Mouse (Mus musculus): Measurements from ENCODE around the gene Hmgcs2. TPM values are rescaled to one million over a fixed set of nuclear protein-coding genes. Genes with fewer than 3 reads are reported as not detected.

The Hmgcs2 gene
- polyA plus RNA-seq, 1 experiment from 2014 or later = 5.7 TPM

DNA sequence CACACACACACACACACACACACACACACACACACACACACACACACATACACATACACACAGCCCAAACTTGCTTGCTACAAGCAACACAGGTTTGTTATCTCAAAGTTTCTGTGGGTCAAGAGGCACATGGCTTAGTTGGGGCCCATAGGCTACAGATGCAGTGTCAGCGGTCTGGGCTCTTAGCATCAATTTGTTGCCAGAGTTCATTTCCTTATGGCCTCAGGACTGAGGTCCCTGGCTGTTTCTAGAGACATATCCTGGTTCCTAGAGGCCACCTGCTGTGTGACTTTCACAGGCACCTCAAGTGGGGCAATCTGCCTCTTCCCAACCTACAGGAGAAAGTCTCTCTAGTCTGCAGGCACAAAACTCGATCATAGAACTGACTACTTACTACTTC is 30.9 kb upstream of the Hmgcs2 start:
- no peak overlapping the region for H3K9ac ChIP-seq (ENCODE audit: low read length)
- no peaks in the 10 kb centered on the region for H3K27me3 ChIP-seq (ENCODE audit: control insufficient read depth, insufficient read depth, low read length)
- ATAC-seq (ENCODE audit: low FRiP score) (no peak), DNase-seq (ENCODE audit: low spot score, missing footprints) (no peak)
- H3K4me1 ChIP-seq (ENCODE audit: control insufficient read depth, insufficient read depth, low read length) = peaks cover 5% of the 10 kb centered on the region
- no peak overlapping the region for H3K4me2 ChIP-seq
- peaks cover 3% of the 10 kb centered on the region; the same call in 1 of the 2 replicates for H3K9me3 ChIP-seq (ENCODE audit: control insufficient read depth, low read length)
- WGBS = 88% methylated on average over 2 of the region's 2 CpGs
- H3K4me3 ChIP-seq (ENCODE audit: low read depth, low read length) = no peak overlapping the region
- no peaks in the 10 kb centered on the region for H3K36me3 ChIP-seq (ENCODE audit: control insufficient read depth, insufficient read depth, low read length)
- no peak overlapping the region for H3K27ac ChIP-seq (ENCODE audit: low read depth, low read length)

DNA sequence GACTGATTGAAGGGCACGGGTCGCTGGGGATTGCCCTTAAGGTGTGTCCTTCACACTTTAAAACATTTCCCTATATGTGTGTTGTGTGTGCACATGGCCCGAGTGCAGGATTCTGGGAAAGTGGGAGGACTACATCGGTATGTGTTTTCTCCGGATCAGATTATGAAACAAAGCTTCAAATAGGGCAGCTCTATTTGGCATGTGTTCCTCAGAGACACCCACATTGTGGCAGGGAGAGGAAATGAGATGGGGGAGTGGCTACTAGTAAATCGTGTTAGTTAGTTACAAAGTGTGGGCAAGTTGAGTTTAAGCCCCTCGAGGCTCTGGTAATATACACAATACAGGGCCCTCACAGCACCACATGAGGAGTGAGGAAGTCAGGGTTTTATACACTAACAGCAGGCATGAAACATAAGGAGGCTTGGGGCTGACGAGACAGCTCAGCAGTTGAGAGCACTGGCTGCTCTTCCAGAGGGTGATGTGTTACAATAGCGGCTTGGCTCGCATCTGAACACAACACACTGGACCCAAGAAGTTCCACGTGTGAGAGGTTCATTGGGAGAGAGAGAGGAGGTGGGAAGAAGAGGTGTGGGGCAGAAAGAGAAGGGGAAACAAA is 30.3 kb upstream of the Hmgcs2 start:
- H3K4me1 ChIP-seq (ENCODE audit: control insufficient read depth, insufficient read depth, low read length) = peaks cover 5% of the 10 kb centered on the region
- no peak for ATAC-seq (ENCODE audit: low FRiP score)
- WGBS = 89% methylated on average over 11 of the region's 11 CpGs

DNA sequence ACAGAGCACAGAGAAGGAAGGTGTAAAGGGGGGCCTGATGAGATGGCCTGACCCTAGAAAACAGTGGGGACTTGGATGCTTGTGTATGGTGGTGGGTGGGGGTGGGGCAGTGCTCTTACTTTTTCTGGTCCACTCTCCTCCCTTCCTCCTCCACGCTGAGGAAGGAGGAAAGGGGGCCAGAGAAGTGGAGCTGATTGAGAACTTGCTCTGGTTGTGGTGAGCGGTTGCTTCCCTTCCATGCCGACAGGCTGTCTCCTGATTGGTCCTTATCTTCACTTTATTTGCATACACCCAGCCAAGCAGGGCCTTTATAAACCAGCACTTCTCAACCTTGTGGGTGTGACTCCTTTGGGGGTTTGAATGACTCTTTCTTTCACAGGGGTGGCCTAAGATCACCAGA is 26.2 kb upstream of the Hmgcs2 start:
- ATAC-seq (ENCODE audit: low FRiP score) = no peak
- H3K27ac ChIP-seq (ENCODE audit: low read depth, low read length) = no peak overlapping the region
- WGBS = 92% methylated on average over 3 of the region's 3 CpGs

More for the DNA sequence above, 30.3 kb upstream of the Hmgcs2 start:
- no peak overlapping the region for H3K4me2 ChIP-seq
- H3K4me3 ChIP-seq (ENCODE audit: low read depth, low read length) = no peak overlapping the region
- no peaks in the 10 kb centered on the region for H3K27me3 ChIP-seq (ENCODE audit: control insufficient read depth, insufficient read depth, low read length)
- H3K9me3 ChIP-seq (ENCODE audit: control insufficient read depth, low read length) = peaks cover 3% of the 10 kb centered on the region; the same call in 1 of the 2 replicates
- H3K9ac ChIP-seq (ENCODE audit: low read length) = no peak overlapping the region
- no peaks in the 10 kb centered on the region for H3K36me3 ChIP-seq (ENCODE audit: control insufficient read depth, insufficient read depth, low read length)
- H3K27ac ChIP-seq (ENCODE audit: low read depth, low read length) = no peak overlapping the region
- no peak for DNase-seq (ENCODE audit: low spot score, missing footprints)

GRCm38 (mm10) chr3:98254656-98255583 is 25.3 kb upstream of the Hmgcs2 start:
- H3K36me3 ChIP-seq (ENCODE audit: control insufficient read depth, insufficient read depth, low read length) = no peaks in the 10 kb centered on the region
- DNase-seq (ENCODE audit: low spot score, missing footprints) = no peak
- H3K4me3 ChIP-seq (ENCODE audit: low read depth, low read length) = no peak overlapping the region
- 90% methylated on average over 8 of the region's 8 CpGs for WGBS
- no peak for ATAC-seq (ENCODE audit: low FRiP score)
- no peaks in the 10 kb centered on the region for H3K4me1 ChIP-seq (ENCODE audit: control insufficient read depth, insufficient read depth, low read length)
- no peaks in the 10 kb centered on the region for H3K27me3 ChIP-seq (ENCODE audit: control insufficient read depth, insufficient read depth, low read length)
- H3K4me2 ChIP-seq = no peak overlapping the region
- peaks cover 3% of the 10 kb centered on the region; the same call in 1 of the 2 replicates for H3K9me3 ChIP-seq (ENCODE audit: control insufficient read depth, low read length)
- H3K9ac ChIP-seq (ENCODE audit: low read length) = no peak overlapping the region
- H3K27ac ChIP-seq (ENCODE audit: low read depth, low read length) = no peak overlapping the region

More for the DNA sequence above, 26.2 kb upstream of the Hmgcs2 start:
- Histone ChIP-seq H3K4me1 (ENCODE audit: control insufficient read depth, insufficient read depth, low read length) (no peaks in the 10 kb centered on the region), H3K4me3 (ENCODE audit: low read depth, low read length) (no peak overlapping the region), H3K9ac (ENCODE audit: low read length) (no peak overlapping the region), H3K36me3 (ENCODE audit: control insufficient read depth, insufficient read depth, low read length) (no peaks in the 10 kb centered on the region), H3K4me2 (no peak overlapping the region), H3K9me3 (ENCODE audit: control insufficient read depth, low read length) (peaks cover 3% of the 10 kb centered on the region; the same call in 1 of the 2 replicates), H3K27me3 (ENCODE audit: control insufficient read depth, insufficient read depth, low read length) (no peaks in the 10 kb centered on the region)
- no peak for DNase-seq (ENCODE audit: low spot score, missing footprints)

- no peak for ATAC-seq (ENCODE audit: low FRiP score)
- H3K27ac ChIP-seq (ENCODE audit: low read depth, low read length) = no peak overlapping the region
- 91% methylated on average over 4 of the region's 4 CpGs for WGBS
These were observed 21.5 kb upstream of the Hmgcs2 start for GRCm38 (mm10) chr3:98258723-98259122.

DNA sequence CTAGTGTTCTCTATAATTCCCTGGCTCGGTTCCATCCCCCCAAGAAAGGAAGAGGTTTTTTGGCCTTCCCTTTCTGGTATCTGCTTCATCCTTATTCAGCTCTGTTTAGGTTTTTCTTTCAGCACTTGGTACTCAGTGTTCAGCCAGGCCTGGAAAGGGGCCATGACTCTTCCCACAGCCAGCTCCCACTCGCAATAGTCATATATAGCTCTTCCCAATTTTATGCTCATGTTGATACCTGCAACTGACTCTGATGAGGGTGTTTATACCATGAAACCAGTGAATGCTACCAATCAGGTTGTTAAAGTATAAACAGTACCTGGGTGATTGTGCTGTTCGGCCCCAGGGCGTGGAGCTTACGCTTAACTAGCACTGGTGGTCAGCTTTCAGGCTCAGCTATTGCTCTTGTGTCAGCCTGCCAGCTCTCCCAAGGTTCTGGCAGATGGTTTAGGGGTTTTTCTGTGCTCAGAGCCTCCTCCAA is 20.9 kb upstream of the Hmgcs2 start:
- Histone ChIP-seq H3K9ac (ENCODE audit: low read length) (no peak overlapping the region), H3K27ac (ENCODE audit: low read depth, low read length) (no peak overlapping the region), H3K27me3 (ENCODE audit: control insufficient read depth, insufficient read depth, low read length) (no peaks in the 10 kb centered on the region), H3K4me1 (ENCODE audit: control insufficient read depth, insufficient read depth, low read length) (no peaks in the 10 kb centered on the region), H3K4me2 (no peak overlapping the region), H3K4me3 (ENCODE audit: low read depth, low read length) (no peak overlapping the region), H3K9me3 (ENCODE audit: control insufficient read depth, low read length) (no peaks in the 10 kb centered on the region), H3K36me3 (ENCODE audit: control insufficient read depth, insufficient read depth, low read length) (no peaks in the 10 kb centered on the region)
- ATAC-seq (ENCODE audit: low FRiP score) = no peak
- WGBS = 96% methylated on average over 5 of the region's 5 CpGs
- DNase-seq (ENCODE audit: low spot score, missing footprints) = no peak

More at GRCm38 (mm10) chr3:98258723-98259122, 21.5 kb upstream of the Hmgcs2 start:
- Histone ChIP-seq H3K4me2 (no peak overlapping the region), H3K27me3 (ENCODE audit: control insufficient read depth, insufficient read depth, low read length) (no peaks in the 10 kb centered on the region), H3K9ac (ENCODE audit: low read length) (no peak overlapping the region), H3K4me1 (ENCODE audit: control insufficient read depth, insufficient read depth, low read length) (no peaks in the 10 kb centered on the region), H3K36me3 (ENCODE audit: control insufficient read depth, insufficient read depth, low read length) (no peaks in the 10 kb centered on the region), H3K9me3 (ENCODE audit: control insufficient read depth, low read length) (no peaks in the 10 kb centered on the region), H3K4me3 (ENCODE audit: low read depth, low read length) (no peak overlapping the region)
- DNase-seq (ENCODE audit: low spot score, missing footprints) = no peak

GRCm38 (mm10) chr3:98260534-98260933 is 19.7 kb upstream of the Hmgcs2 start:
- no peaks in the 10 kb centered on the region for H3K36me3 ChIP-seq (ENCODE audit: control insufficient read depth, insufficient read depth, low read length)
- H3K4me1 ChIP-seq (ENCODE audit: control insufficient read depth, insufficient read depth, low read length) = no peaks in the 10 kb centered on the region
- DNase-seq (ENCODE audit: low spot score, missing footprints) = no peak
- H3K27ac ChIP-seq (ENCODE audit: low read depth, low read length) = no peak overlapping the region
- no peaks in the 10 kb centered on the region for H3K27me3 ChIP-seq (ENCODE audit: control insufficient read depth, insufficient read depth, low read length)
- H3K4me2 ChIP-seq = no peak overlapping the region
- no peak overlapping the region for H3K9ac ChIP-seq (ENCODE audit: low read length)
- H3K9me3 ChIP-seq (ENCODE audit: control insufficient read depth, low read length) = no peaks in the 10 kb centered on the region
- no peak overlapping the region for H3K4me3 ChIP-seq (ENCODE audit: low read depth, low read length)
- ATAC-seq (ENCODE audit: low FRiP score) = no peak
- 85% methylated on average over 3 of the region's 3 CpGs for WGBS

DNA sequence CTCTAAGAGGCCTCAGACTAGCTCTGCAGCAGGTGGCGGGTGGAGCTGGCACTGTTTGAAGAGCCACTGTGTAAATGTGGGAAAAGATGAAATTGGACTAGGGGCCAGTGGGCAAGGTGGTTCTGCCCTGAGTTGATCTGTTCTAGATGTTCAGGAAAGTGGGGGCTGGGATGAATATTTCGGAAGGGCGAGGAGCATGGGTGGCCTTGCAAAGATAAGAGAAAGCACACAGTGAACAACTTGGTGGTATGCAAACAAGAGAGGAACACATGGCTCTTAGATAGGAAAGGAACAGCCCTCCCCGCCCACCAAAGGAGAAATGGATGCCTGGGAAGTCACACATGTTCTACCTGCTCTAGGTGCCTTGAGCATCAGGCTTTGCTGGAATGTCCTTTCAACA is 18.8 kb upstream of the Hmgcs2 start:
- Histone ChIP-seq H3K4me3 (ENCODE audit: low read depth, low read length) (no peak overlapping the region), H3K4me2 (no peak overlapping the region), H3K9me3 (ENCODE audit: control insufficient read depth, low read length) (no peaks in the 10 kb centered on the region), H3K27ac (ENCODE audit: low read depth, low read length) (no peak overlapping the region), H3K4me1 (ENCODE audit: control insufficient read depth, insufficient read depth, low read length) (no peaks in the 10 kb centered on the region), H3K36me3 (ENCODE audit: control insufficient read depth, insufficient read depth, low read length) (no peaks in the 10 kb centered on the region), H3K27me3 (ENCODE audit: control insufficient read depth, insufficient read depth, low read length) (no peaks in the 10 kb centered on the region), H3K9ac (ENCODE audit: low read length) (no peak overlapping the region)
- DNase-seq (ENCODE audit: low spot score, missing footprints) (no peak), ATAC-seq (ENCODE audit: low FRiP score) (no peak)
- WGBS = 84% methylated on average over 4 of the region's 4 CpGs

- ATAC-seq (ENCODE audit: low FRiP score) = no peak
- Histone ChIP-seq H3K27ac (ENCODE audit: low read depth, low read length) (no peak overlapping the region), H3K36me3 (ENCODE audit: control insufficient read depth, insufficient read depth, low read length) (no peaks in the 10 kb centered on the region), H3K4me3 (ENCODE audit: low read depth, low read length) (no peak overlapping the region), H3K27me3 (ENCODE audit: control insufficient read depth, insufficient read depth, low read length) (no peaks in the 10 kb centered on the region), H3K9me3 (ENCODE audit: control insufficient read depth, low read length) (no peaks in the 10 kb centered on the region), H3K4me2 (no peak overlapping the region), H3K4me1 (ENCODE audit: control insufficient read depth, insufficient read depth, low read length) (peaks cover 3% of the 10 kb centered on the region; the same call in 1 of the 2 replicates), H3K9ac (ENCODE audit: low read length) (no peak overlapping the region)
- no peak for DNase-seq (ENCODE audit: low spot score, missing footprints)
- WGBS = 99% methylated on average over 2 of the region's 2 CpGs
These were observed 18.1 kb upstream of the Hmgcs2 start for GRCm38 (mm10) chr3:98262133-98262532.
